Mouse (Mus musculus) granulocyte monocyte progenitor cell, adult 5-6 weeks (primary cell): ENCODE data around the gene Rhobtb1. TPM values are rescaled to one million over a fixed set of nuclear protein-coding genes. Genes with fewer than 3 reads are reported as not detected.

Experiments used
- ATAC-seq: replicated peaks from 2 replicates; pipeline ENCODE4 v1.8.0; 2016; ENCODE audit warnings: mild to moderate bottlenecking, moderate TSS enrichment, inconsistent platforms; ENCODE audit not compliant: poor library complexity, severe bottlenecking
- total RNA-seq, 2 experiments: library from RNA; stranded (forward) in 1 of 2; stranded (reverse) in 1 of 2; fragments of 200-712, 200-1000 nt in 1 of 2; fragments of >200 nt in 1 of 2; fragmentation: Nextera tagmentation in 1 of 2; gene quantifications; 2 replicates each; pipeline ENCODE4 v1.2.3; 2014 to 2017

Gene Rhobtb1
- total RNA-seq, 2 experiments from 2014 or later, result 1.8 to 2.1 TPM

GRCm38 (mm10) chr10:69161503-69161902, 10.3 kb downstream of the Rhobtb1 start:
- no peak for ATAC-seq

GRCm38 (mm10) chr10:69162577-69162976, 11.3 kb downstream of the Rhobtb1 start:
- ATAC-seq, result no peak

DNA sequence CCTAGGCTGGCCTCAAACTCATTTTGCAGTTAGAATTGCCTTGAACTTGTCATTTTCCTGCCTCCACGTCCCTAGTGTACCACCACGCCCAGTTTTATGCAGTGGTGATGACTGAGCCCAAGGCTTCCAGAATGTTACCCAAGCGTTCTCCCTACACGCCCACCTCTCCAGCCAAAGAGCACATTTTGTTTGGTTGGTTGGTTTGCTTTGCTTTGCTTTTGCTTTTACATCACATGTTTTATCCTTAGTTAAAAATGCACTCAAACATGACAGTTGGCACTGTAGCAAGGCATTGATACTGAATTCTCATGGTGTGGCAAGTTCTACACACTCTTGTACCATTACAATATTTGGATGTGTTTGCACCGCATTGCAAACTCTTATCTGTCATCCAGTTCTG, 12.0 kb downstream of the Rhobtb1 start:
- no peak for ATAC-seq

- ATAC-seq, result peak; percentile 30; the same call in 1 of the 2 replicates
Measured at GRCm38 (mm10) chr10:69165125-69165524, 13.9 kb downstream of the Rhobtb1 start.

DNA sequence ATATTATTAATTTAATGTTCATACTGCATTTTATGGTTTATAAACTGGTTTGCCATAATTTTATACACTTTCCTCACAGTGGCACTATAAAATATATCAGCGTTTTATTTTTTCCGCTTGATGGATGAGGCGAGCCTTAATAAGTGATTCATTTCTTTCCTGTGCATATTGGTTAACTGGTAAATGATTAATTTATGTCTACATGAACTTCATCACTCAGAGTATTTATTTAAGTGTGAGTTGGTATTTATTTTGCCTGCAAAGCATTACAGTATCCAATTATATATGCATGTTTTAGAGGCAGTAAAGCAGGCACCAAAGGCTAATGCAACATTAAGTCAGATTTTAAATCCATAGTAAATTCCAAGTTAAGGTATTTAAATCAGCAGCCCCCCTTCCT, 14.6 kb downstream of the Rhobtb1 start:
- no peak for ATAC-seq

DNA sequence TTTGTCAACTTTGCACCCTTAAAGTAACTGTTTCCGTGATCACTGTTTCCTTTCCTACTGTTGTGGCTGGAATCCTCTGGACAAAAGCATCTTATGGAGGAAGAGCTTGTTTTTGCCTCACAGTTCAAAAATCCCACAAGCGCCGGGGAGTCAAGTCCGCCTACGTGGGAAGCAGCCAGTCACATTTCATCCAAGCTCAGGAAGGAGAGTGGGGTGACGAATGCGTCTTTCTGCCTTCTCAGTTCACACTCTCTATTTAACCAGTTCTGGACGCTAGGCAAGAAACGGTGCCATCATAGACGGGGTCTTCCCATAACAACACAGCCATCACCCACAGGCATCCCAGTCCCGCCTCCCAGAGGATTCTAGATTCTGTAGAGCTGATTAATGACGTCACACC, 15.3 kb downstream of the Rhobtb1 start:
- ATAC-seq, result no peak

DNA sequence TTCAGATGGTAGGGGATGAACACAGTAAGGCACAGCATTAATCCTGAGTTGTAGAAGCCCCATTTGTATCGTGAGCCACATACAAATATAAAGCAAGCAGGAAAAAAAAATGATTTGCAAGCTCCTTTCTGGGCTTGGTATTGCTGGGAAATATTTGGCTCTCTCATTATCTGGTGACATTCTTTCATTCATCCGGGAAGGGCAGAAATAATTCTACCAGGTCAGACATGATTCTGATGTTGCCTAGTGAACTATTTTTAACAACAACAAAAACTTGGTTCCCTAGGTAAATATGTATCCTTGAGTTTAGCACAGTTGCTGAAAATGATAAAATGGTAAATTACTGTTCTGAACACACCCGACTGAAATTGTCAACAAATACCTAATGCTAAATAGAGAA, 21.2 kb downstream of the Rhobtb1 start:
- no peak for ATAC-seq

GRCm38 (mm10) chr10:69176116-69176515, 24.9 kb downstream of the Rhobtb1 start:
- no peak for ATAC-seq

- ATAC-seq, result no peak
Measured at GRCm38 (mm10) chr10:69179341-69179740, 28.1 kb downstream of the Rhobtb1 start.

- ATAC-seq, result no peak
Measured at GRCm38 (mm10) chr10:69180997-69181396, 29.8 kb downstream of the Rhobtb1 start.

DNA sequence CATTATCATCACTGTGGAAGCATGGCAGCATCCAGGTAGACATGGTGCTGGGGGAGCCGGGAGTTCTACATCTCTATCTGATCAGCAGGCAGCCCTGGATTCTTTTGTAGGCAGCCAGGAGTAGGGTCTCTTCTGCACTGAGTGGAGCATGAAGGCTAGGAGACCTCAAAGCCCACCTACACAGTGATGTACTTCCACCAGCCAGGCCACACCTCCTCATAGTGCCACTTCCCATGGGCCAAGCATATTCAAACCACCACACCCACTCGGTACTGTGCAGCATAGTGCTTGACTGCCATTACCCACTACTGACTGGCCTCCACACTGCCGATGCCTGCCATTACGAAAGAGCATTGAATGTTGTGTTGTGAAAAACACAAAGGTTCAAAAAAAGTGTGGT, 33.7 kb downstream of the Rhobtb1 start:
- ATAC-seq, result peak; percentile 31; the same call in 1 of the 2 replicates

DNA sequence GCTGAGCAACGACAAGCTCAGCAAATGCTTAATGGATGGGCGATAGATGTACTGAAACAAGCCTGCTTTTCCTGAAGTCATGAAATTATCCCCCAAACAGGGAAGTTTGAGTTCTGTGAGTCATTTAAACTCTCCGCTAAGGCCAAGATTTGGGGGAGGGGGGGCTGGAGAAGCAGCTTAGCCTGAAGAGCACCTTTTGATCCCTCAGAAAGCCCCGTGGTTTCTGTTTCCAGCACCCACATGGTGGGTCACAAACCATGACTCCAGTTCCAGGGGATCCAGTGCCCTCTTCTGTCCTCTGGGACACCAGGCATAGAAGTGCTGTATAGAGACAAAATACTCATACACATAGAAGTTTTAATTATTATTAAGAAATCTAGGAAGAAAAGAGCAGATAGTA, 34.2 kb downstream of the Rhobtb1 start:
- ATAC-seq, result peak; percentile 43

DNA sequence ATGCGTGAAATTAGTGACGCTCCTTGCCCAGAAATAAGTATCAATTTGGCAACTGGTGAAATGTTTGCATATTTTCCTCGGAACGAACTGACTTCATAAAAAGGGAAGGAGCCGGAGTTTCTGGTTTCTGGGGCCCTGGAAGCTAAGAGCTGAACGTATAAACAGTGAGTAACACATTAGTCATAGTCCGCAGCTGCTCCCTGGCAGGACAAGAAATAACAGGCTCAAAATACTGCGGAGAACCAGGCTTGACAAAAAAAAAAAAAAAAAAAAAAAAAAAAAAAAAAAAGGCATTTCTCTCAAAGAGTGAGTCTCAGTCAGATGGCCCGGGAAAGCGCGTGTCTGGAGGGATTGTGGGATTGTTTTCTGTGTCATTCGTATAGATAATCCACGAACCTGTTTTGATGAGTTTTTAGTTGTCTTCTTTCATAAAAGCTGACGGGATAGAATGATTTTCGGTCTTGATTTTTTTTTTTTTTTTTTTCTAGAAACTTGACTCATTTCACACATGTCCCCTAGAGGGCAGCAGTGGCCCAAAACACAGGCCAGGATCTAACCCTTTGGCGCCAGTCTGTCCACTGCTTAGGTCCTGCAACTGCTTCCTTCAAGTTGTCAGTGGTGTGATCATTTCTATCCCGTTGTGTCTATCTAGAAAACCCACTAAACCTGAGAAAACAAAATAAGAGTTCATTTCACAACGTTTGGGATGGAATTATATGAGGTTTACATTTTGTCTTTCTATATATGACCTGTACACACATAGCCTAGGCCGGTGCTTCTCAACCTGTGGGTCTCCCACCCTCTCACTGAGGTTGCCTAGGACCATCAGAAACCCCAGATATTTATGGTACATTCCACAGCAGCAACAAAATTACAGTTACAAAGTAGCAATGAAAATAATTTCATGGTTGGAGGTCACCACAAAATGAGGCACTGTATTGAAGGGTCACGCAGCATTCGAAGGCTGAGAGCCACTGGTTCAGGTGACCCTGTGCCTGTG, 35.0 kb downstream of the Rhobtb1 start:
- ATAC-seq, result peak; percentile 91

DNA sequence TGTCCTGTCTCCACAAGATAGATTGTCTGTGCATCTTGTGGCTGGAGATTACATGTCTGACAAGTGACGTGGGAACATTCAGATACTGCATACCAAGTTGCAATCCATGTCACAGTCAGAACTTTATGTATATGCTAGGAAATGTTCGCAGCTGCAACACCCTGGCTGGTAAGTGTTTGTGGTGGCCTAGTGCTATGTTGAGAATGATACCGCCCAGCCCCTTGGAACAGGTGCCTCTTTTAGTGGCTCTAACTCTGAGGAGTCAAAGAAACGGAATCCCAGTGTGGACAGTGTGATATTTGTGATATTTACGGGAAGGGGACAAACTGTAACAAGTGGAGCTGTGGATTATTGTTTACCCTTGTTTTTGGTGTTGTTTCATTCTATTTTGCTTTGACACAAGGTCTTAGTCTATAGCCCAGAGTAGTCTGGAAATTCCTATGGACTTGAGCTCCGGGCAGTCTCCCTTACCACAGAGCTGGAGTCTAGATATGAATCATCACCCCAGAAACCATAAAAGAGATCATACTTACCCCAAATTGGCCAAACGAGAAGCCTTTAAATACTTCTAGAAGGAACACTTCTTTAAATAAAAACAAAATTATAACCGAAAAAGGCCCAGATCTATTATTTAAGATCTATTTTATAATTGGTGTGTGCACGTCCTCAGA, 36.7 kb downstream of the Rhobtb1 start:
- ATAC-seq, result no peak

DNA sequence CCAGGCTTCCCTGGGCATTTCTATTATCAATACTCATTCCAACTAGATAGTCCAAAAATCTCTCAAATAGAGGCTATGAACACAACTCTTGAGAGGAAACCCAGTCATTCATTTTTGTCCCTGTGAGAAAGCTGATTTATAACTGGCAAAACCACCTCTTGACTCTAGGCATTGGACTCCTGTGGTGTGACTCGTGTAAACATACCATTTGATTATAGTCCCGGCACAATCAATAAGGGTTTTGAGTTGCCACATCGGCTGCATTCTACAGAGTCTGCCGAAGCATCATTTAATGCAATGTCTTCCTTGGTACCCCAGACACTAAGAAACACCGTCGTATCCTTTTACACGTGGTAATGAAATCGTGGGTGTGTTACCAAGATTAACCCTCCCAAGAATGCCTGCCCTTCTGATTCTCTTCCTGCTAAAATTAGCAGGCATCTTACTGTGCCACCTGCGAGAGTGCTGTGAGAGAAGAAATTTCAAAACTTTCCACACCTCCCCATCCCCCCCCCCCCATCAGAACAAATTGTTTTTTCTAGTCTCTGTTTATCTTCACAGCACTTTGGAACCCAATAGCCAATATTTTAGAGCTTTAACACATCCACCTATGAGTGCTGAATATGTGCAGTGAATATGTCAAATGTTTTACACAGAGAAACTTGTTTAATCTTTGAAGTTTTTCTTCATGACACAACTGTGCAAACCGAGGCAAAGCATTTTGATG, 39.4 kb downstream of the Rhobtb1 start:
- ATAC-seq, result no peak

DNA sequence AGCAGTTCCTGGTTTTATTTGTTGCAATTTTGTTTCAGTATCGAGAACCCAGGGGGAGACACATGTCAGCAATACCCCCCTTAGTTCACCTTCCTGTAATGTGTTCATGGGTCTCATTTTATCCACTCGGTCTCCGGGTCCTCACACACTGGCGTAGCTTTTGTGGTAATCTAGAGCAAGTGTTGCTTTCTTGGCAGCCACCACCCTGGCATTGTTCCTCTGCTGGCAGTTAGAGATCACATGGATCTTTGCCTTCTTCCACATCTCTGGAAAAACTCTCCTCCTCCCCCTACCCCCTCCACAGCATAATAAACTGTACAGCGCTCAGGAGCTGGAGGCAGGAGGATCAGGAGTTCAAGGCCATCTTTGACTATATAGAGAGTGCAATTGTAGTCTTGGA, 41.0 kb downstream of the Rhobtb1 start:
- ATAC-seq, result no peak

DNA sequence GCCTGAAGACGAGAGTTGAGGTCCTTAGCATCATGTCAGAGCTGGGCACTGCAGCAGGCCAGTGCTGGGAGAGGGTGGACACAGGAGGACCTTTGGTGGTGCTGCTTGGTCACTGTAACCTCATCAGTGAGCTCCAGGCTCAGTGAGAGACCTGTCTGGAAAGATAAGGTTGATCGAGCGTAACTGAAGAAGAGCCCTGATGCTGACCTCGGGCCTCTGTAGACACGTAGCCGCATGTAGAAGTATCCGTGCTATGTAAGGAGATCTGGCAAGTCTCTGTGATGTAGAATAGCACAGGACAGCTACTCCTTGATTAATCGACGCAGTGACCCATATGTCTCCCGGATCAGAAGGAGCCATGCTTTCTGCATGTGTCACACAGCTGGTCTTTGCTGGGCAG, 42.5 kb downstream of the Rhobtb1 start:
- ATAC-seq, result no peak

DNA sequence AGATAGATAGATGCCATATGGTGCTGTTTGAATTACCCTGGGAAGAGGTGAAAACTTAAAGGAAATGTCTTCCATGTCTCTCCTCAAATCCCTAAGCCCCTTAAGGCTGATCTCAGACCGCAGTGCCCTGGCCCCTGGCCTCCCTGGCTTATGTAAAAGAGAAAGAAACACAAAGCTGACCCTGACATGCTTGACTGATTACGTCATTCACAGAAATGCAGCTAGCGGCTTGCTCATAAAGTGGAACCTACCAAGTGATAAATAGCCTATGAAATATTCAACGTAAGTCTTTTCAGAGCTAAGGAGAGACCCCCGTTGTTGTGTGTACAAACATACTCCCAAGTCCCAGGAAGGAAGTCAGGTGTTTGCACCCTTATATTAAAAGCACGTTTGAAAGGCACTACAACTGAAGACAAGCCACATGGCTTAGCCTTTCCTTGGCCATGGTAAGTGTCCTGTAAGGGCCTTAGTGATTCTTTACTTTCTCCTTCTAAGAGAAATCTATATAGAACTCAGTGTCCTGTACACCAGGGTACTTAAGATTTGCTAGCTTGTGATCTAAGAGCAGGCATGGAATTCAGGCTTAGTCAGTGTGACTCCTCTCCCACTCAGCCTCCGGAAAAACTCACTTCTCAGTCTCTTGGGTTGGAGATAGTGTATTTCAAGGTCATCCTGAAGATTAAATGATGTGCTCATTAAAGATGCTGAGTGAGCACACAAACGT, 53.6 kb downstream of the Rhobtb1 start:
- no peak for ATAC-seq

- no peak for ATAC-seq
Measured at GRCm38 (mm10) chr10:69206081-69206480, 54.8 kb downstream of the Rhobtb1 start.

DNA sequence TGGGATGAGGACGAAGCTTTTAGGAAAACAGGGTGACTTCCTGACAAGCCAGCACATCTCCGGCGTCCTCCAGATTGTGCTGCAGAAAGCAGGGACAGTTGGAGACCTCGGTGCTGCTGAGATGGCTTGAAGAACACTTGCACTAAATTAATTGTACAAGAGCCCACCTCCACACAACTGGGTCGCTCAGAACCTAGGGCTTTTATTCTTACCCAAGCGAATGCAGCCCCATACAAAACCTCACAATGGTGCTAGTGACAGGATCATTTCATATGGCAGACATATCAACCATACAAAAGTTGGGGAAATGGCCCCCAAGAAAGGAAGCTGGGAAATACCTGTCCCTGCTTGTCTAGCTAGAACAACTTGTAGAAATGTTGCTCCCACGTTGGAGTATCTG, 56.2 kb downstream of the Rhobtb1 start:
- ATAC-seq, result no peak
